Mouse (Mus musculus): Measurements from ENCODE around the gene Mcrip1. TPM values are rescaled to one million over a fixed set of nuclear protein-coding genes. Genes with fewer than 3 reads are reported as not detected.
A peak's percentile ranks its signal among the peaks of the same experiment; 100 is the strongest.
"Not testable (repeated sequence)": the region's sequence is repeated elsewhere in the genome, so short reads cannot be mapped to it uniquely, and the experiment has no call there.

Mcrip1 gene
- polyA plus RNA-seq, 1 experiment = 4.1 TPM

- H3K4me3 ChIP-seq (replicated peaks) = no peak overlapping the region
- TF ChIP-seq TAL1 (IDR thresholded peaks at IDR 0.05; ENCODE audit: low read length) (no peak), GATA1 (IDR thresholded peaks at IDR 0.05; ENCODE audit: low read length) (no peak)
- H3K36me3 ChIP-seq (ENCODE audit: control insufficient read depth) = no peaks in the 10 kb centered on the region
- H3K9me3 ChIP-seq (ENCODE audit: control insufficient read depth, low read length) = peaks cover 3% of the 10 kb centered on the region; the same call in 1 of the 2 replicates
- H3K4me1 ChIP-seq (ENCODE audit: control insufficient read depth) = peaks cover 36% of the 10 kb centered on the region
- H3K27me3 ChIP-seq (ENCODE audit: control insufficient read depth) = peaks cover 3% of the 10 kb centered on the region
These were observed 26.9 kb downstream of the Mcrip1 start for GRCm38 (mm10) chr11:120522581-120522980.

DNA sequence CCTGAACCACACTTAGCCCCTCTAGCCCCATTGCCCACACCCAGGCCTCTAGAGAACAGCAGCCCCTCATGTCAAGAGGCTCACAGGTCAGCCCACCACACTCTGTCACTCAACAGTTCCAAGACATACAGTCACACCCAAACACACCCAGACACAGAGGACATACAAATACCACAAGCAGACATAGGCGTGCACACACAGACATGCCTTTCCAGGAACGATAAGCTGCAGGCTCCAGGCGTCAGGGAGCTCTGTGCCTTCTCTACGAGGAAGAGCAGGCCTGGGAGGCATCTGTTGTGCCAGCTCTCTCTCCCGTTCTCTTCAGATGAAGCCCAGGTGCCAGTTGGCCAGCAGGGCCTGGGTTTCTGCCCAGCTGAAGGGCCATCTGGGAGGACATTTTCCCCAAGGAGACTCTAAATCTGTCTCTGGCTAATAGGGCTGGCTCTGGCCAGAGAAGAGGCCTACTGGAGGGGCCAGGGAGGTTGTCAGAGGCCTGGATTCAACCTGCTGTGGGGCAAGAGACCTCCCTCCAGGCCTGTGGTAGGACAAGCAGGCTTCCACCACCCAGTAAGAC, 28.5 kb downstream of the Mcrip1 start:
- Histone ChIP-seq H3K9me3 (ENCODE audit: control insufficient read depth, low read length) (peaks cover 3% of the 10 kb centered on the region; the same call in 1 of the 2 replicates), H3K27me3 (ENCODE audit: control insufficient read depth) (no peaks in the 10 kb centered on the region; the same call in 1 of the 2 replicates), H3K4me1 (ENCODE audit: control insufficient read depth) (peaks cover 33% of the 10 kb centered on the region), H3K4me3 (replicated peaks) (no peak overlapping the region), H3K36me3 (ENCODE audit: control insufficient read depth) (no peaks in the 10 kb centered on the region)
- TF ChIP-seq TAL1 (IDR thresholded peaks at IDR 0.05; ENCODE audit: low read length) = 0 out of 3 replicates have a peak, but pooled peaks have one; percentile 4
- TF ChIP-seq GATA1 (IDR thresholded peaks at IDR 0.05; ENCODE audit: low read length) = no peak

GRCm38 (mm10) chr11:120520498-120520897, 29.0 kb downstream of the Mcrip1 start:
- no peaks in the 10 kb centered on the region; the same call in 1 of the 2 replicates for H3K27me3 ChIP-seq (ENCODE audit: control insufficient read depth)
- H3K4me3 ChIP-seq (replicated peaks) = no peak overlapping the region
- H3K9me3 ChIP-seq (ENCODE audit: control insufficient read depth, low read length) = peaks cover 3% of the 10 kb centered on the region; the same call in 1 of the 2 replicates
- no peak for TF ChIP-seq TAL1 (IDR thresholded peaks at IDR 0.05; ENCODE audit: low read length)
- no peak for TF ChIP-seq GATA1 (IDR thresholded peaks at IDR 0.05; ENCODE audit: low read length)
- H3K36me3 ChIP-seq (ENCODE audit: control insufficient read depth) = no peaks in the 10 kb centered on the region
- H3K4me1 ChIP-seq (ENCODE audit: control insufficient read depth) = peaks cover 39% of the 10 kb centered on the region

GRCm38 (mm10) chr11:120519738-120520137, 29.8 kb downstream of the Mcrip1 start:
- Histone ChIP-seq H3K9me3 (ENCODE audit: control insufficient read depth, low read length) (peaks cover 3% of the 10 kb centered on the region; the same call in 1 of the 2 replicates), H3K27me3 (ENCODE audit: control insufficient read depth) (no peaks in the 10 kb centered on the region; the same call in 1 of the 2 replicates), H3K36me3 (ENCODE audit: control insufficient read depth) (no peaks in the 10 kb centered on the region), H3K4me1 (ENCODE audit: control insufficient read depth) (peaks cover 42% of the 10 kb centered on the region), H3K4me3 (replicated peaks) (no peak overlapping the region)
- TF ChIP-seq TAL1 (IDR thresholded peaks at IDR 0.05; ENCODE audit: low read length) (no peak), GATA1 (IDR thresholded peaks at IDR 0.05; ENCODE audit: low read length) (no peak)

DNA sequence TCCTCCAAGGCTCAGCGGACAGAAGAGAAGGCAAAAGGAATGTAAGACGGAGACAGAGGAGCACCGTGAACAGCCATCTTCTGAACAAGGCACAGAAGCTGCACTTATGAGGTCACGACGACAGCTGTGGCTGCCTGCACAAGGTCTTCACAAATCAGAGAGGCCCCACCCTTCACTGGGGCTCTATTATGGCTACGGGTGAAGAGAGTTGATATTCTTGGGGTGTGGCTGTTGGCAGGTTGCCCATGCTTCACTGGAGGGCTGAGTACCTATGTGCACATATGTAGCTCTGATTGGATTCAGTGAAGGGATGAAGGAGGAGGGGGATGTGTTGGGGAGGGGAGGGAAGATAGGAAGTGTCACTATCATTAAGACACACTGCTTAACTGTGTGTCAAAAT, 31.0 kb downstream of the Mcrip1 start:
- Histone ChIP-seq H3K36me3 (ENCODE audit: control insufficient read depth) (no peaks in the 10 kb centered on the region), H3K4me3 (replicated peaks) (no peak overlapping the region), H3K27me3 (ENCODE audit: control insufficient read depth) (no peaks in the 10 kb centered on the region; the same call in 1 of the 2 replicates), H3K4me1 (ENCODE audit: control insufficient read depth) (peaks cover 42% of the 10 kb centered on the region), H3K9me3 (ENCODE audit: control insufficient read depth, low read length) (peaks cover 3% of the 10 kb centered on the region; the same call in 1 of the 2 replicates)
- TF ChIP-seq GATA1 (IDR thresholded peaks at IDR 0.05; ENCODE audit: low read length) (no peak), TAL1 (IDR thresholded peaks at IDR 0.05; ENCODE audit: low read length) (no peak)

- Histone ChIP-seq H3K4me3 (replicated peaks) (no peak overlapping the region), H3K27me3 (ENCODE audit: control insufficient read depth) (no peaks in the 10 kb centered on the region; the same call in 1 of the 2 replicates), H3K36me3 (ENCODE audit: control insufficient read depth) (no peaks in the 10 kb centered on the region), H3K4me1 (ENCODE audit: control insufficient read depth) (peaks cover 42% of the 10 kb centered on the region), H3K9me3 (ENCODE audit: control insufficient read depth, low read length) (peaks cover 3% of the 10 kb centered on the region; the same call in 1 of the 2 replicates)
- TF ChIP-seq TAL1 (IDR thresholded peaks at IDR 0.05; ENCODE audit: low read length) (no peak), GATA1 (IDR thresholded peaks at IDR 0.05; ENCODE audit: low read length) (no peak)
These were observed 31.5 kb downstream of the Mcrip1 start for GRCm38 (mm10) chr11:120518027-120518426.

GRCm38 (mm10) chr11:120517147-120517546, 32.4 kb downstream of the Mcrip1 start:
- peaks cover 3% of the 10 kb centered on the region; the same call in 1 of the 2 replicates for H3K9me3 ChIP-seq (ENCODE audit: control insufficient read depth, low read length)
- no peak overlapping the region for H3K4me3 ChIP-seq (replicated peaks)
- H3K36me3 ChIP-seq (ENCODE audit: control insufficient read depth) = no peaks in the 10 kb centered on the region
- TF ChIP-seq TAL1 (IDR thresholded peaks at IDR 0.05; ENCODE audit: low read length) = no peak
- no peak for TF ChIP-seq GATA1 (IDR thresholded peaks at IDR 0.05; ENCODE audit: low read length)
- no peaks in the 10 kb centered on the region; the same call in 1 of the 2 replicates for H3K27me3 ChIP-seq (ENCODE audit: control insufficient read depth)
- peaks cover 42% of the 10 kb centered on the region for H3K4me1 ChIP-seq (ENCODE audit: control insufficient read depth)

- Histone ChIP-seq H3K27me3 (ENCODE audit: control insufficient read depth) (no peaks in the 10 kb centered on the region; the same call in 1 of the 2 replicates), H3K4me3 (replicated peaks) (no peak overlapping the region), H3K9me3 (ENCODE audit: control insufficient read depth, low read length) (no peaks in the 10 kb centered on the region; the same call in 1 of the 2 replicates), H3K4me1 (ENCODE audit: control insufficient read depth) (peaks cover 40% of the 10 kb centered on the region), H3K36me3 (ENCODE audit: control insufficient read depth) (no peaks in the 10 kb centered on the region)
- TF ChIP-seq GATA1 (IDR thresholded peaks at IDR 0.05; ENCODE audit: low read length) = no peak
- TF ChIP-seq TAL1 (IDR thresholded peaks at IDR 0.05; ENCODE audit: low read length) = no peak
These were observed 33.9 kb downstream of the Mcrip1 start for GRCm38 (mm10) chr11:120515611-120516010.

DNA sequence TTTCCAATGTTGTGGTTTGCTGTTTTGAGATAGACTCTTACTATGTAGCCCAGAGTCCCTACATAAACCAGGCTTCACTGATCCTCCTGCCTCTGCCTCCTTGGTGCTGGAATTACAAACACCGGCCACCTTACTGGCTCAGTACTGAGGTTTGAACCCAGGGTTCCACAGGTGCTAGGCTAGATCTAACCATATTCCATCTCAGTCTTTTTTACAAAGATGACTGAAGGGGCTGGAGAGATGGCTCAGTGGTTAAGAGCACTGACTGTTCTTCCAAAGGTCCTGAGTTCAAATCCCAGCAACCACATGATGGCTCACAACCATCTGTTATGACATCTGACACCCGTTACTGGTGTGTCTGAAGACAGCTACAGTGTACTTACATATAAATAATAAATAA, 35.3 kb downstream of the Mcrip1 start:
- not testable (repeated sequence) for H3K36me3 ChIP-seq (ENCODE audit: control insufficient read depth); H3K9me3 ChIP-seq (ENCODE audit: control insufficient read depth, low read length); H3K27me3 ChIP-seq (ENCODE audit: control insufficient read depth); H3K4me3 ChIP-seq (replicated peaks)
- peaks cover 39% of the 10 kb centered on the region for H3K4me1 ChIP-seq (ENCODE audit: control insufficient read depth)

All from erythroblast, embryonic 14.5 days (primary cell).